Mouse (Mus musculus): ENCODE measurements around the gene Tns3.
"Not testable (repeated sequence)": the region's sequence is repeated elsewhere in the genome, so short reads cannot be mapped to it uniquely, and the experiment has no call there.

Gene Tns3

GRCm38 (mm10) chr11:8534893-8535292 is 129.4 kb downstream of the Tns3 start:
- DNase-seq (ENCODE audit: extremely low spot score, low read depth, low spot score) = peak; percentile 16

GRCm38 (mm10) chr11:8532771-8533170 is 131.6 kb downstream of the Tns3 start:
- not testable (repeated sequence) for DNase-seq (ENCODE audit: extremely low spot score, low read depth, low spot score)

GRCm38 (mm10) chr11:8532112-8532747 is 132.1 kb downstream of the Tns3 start:
- DNase-seq (ENCODE audit: extremely low spot score, low read depth, low spot score) = no peak

- no peak for DNase-seq (ENCODE audit: extremely low spot score, low read depth, low spot score)
These were observed 133.8 kb downstream of the Tns3 start for GRCm38 (mm10) chr11:8530506-8530905.

- no peak for DNase-seq (ENCODE audit: extremely low spot score, low read depth, low spot score)
These were observed 134.3 kb downstream of the Tns3 start for GRCm38 (mm10) chr11:8530036-8530435.

GRCm38 (mm10) chr11:8525463-8526145 is 138.7 kb downstream of the Tns3 start:
- DNase-seq (ENCODE audit: extremely low spot score, low read depth, low spot score) = no peak

GRCm38 (mm10) chr11:8523344-8524126 is 140.8 kb downstream of the Tns3 start:
- DNase-seq (ENCODE audit: extremely low spot score, low read depth, low spot score) = peak; percentile 12

- DNase-seq (ENCODE audit: extremely low spot score, low read depth, low spot score) = no peak
These were observed 150.7 kb downstream of the Tns3 start for GRCm38 (mm10) chr11:8513359-8514253.

GRCm38 (mm10) chr11:8510294-8510693 is 154.0 kb downstream of the Tns3 start:
- no peak for DNase-seq (ENCODE audit: extremely low spot score, low read depth, low spot score)

- no peak for DNase-seq (ENCODE audit: extremely low spot score, low read depth, low spot score)
These were observed 154.7 kb downstream of the Tns3 start for GRCm38 (mm10) chr11:8509614-8510013.

GRCm38 (mm10) chr11:8503735-8504134 is 160.6 kb downstream of the Tns3 start:
- no peak for DNase-seq (ENCODE audit: extremely low spot score, low read depth, low spot score)

GRCm38 (mm10) chr11:8500855-8501254 is 163.5 kb downstream of the Tns3 start:
- DNase-seq (ENCODE audit: extremely low spot score, low read depth, low spot score) = no peak

- DNase-seq (ENCODE audit: extremely low spot score, low read depth, low spot score) = no peak
These were observed 167.2 kb downstream of the Tns3 start for GRCm38 (mm10) chr11:8497136-8497535.

GRCm38 (mm10) chr11:8496686-8497085 is 167.6 kb downstream of the Tns3 start:
- no peak for DNase-seq (ENCODE audit: extremely low spot score, low read depth, low spot score)

- DNase-seq (ENCODE audit: extremely low spot score, low read depth, low spot score) = no peak
These were observed 168.5 kb downstream of the Tns3 start for GRCm38 (mm10) chr11:8495801-8496200.

- no peak for DNase-seq (ENCODE audit: extremely low spot score, low read depth, low spot score)
These were observed 169.3 kb downstream of the Tns3 start for GRCm38 (mm10) chr11:8495036-8495435.

- no peak for DNase-seq (ENCODE audit: extremely low spot score, low read depth, low spot score)
These were observed 170.3 kb downstream of the Tns3 start for GRCm38 (mm10) chr11:8493931-8494490.

GRCm38 (mm10) chr11:8492332-8492731 is 172.0 kb downstream of the Tns3 start:
- DNase-seq (ENCODE audit: extremely low spot score, low read depth, low spot score) = no peak

- no peak for DNase-seq (ENCODE audit: extremely low spot score, low read depth, low spot score)
These were observed 176.1 kb downstream of the Tns3 start for GRCm38 (mm10) chr11:8488248-8488647.

- no peak for DNase-seq (ENCODE audit: extremely low spot score, low read depth, low spot score)
These were observed 177.8 kb downstream of the Tns3 start for GRCm38 (mm10) chr11:8486552-8486951.

GRCm38 (mm10) chr11:8484538-8484937 is 179.8 kb downstream of the Tns3 start:
- no peak for DNase-seq (ENCODE audit: extremely low spot score, low read depth, low spot score)
